Mouse (Mus musculus): ENCODE data around the gene Trim71.

DNA sequence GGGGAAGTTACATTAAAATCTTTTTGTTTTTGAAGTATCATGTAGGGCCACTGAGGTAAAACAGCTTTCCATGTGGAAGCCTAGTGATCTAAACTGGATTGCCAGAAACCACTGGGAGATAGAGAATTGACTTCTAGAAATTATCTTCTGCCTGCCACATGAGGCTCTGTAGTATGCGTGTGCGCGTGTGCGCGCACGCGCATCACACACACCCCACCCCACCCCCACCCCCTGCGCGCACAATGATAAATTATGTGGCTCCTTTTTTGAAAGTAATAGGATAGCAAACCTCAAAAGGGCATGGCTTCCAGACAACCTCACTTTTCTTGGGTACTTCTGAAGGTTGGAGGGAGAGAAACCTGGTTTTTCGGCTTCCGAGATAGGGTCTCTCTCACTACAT is 62.3 kb downstream of the Trim71 start:
- TF ChIP-seq CTCF (IDR thresholded peaks at IDR 0.05; ENCODE audit: control insufficient read depth, insufficient read depth, insufficient read length) (no peak), MYOG (IDR thresholded peaks at IDR 0.05; ENCODE audit: control insufficient read depth, extremely low read depth, insufficient read length) (no peak), MYOD1 (IDR thresholded peaks at IDR 0.05; ENCODE audit: control insufficient read depth, insufficient read length, low read depth) (no peak)
